Mouse (Mus musculus) common myeloid progenitor, adult 5-6 weeks (primary cell): ENCODE data around the gene Tfeb. TPM values are rescaled to one million over a fixed set of nuclear protein-coding genes. Genes with fewer than 3 reads are reported as not detected.

Experiments
- ATAC-seq: replicated peaks from 2 replicates; pipeline ENCODE4 v1.8.0; 2016; ENCODE audit warnings: low read depth, mild to moderate bottlenecking, moderate TSS enrichment, inconsistent platforms; ENCODE audit not compliant: poor library complexity, severe bottlenecking
- total RNA-seq: library from RNA; stranded (forward); fragments of 200-1000, 187-1606 nt; gene quantifications from 2 replicates; pipeline ENCODE4 v1.2.3, GENCODE M21; 2017

The Tfeb gene
- total RNA-seq, 1 experiment from 2014 or later, result 5.8 TPM

DNA sequence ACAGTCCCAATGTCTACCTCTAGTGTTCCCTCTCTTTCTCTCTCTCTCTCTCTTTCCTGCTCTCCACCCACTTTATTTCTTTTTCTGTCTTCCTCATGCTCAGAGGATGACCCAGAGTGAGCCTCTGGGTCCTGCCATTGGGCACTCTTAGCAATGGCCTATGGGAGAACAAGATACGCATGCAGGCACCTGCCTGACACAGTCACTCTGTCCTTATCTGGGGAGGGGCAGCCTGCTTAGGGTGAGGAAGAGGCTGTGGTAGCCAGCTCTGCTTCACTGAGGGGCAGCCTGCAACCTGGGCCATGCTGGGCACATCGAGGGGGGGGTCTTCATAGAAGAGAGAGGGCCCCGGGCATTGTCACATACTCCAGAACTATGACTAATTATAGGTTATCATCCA lies 12.8 kb downstream of the Tfeb start:
- no peak for ATAC-seq

GRCm38 (mm10) chr17:47750101-47750500 lies 13.3 kb downstream of the Tfeb start:
- no peak for ATAC-seq

- ATAC-seq, result no peak
These were observed 15.0 kb downstream of the Tfeb start for GRCm38 (mm10) chr17:47751811-47752210.

GRCm38 (mm10) chr17:47753130-47753775 lies 16.4 kb downstream of the Tfeb start:
- no peak for ATAC-seq

GRCm38 (mm10) chr17:47754246-47754645 lies 17.4 kb downstream of the Tfeb start:
- ATAC-seq, result peak; percentile 96

GRCm38 (mm10) chr17:47756366-47756765 lies 19.5 kb downstream of the Tfeb start:
- ATAC-seq, result no peak

- no peak for ATAC-seq
These were observed 20.3 kb downstream of the Tfeb start for GRCm38 (mm10) chr17:47757056-47757610.

DNA sequence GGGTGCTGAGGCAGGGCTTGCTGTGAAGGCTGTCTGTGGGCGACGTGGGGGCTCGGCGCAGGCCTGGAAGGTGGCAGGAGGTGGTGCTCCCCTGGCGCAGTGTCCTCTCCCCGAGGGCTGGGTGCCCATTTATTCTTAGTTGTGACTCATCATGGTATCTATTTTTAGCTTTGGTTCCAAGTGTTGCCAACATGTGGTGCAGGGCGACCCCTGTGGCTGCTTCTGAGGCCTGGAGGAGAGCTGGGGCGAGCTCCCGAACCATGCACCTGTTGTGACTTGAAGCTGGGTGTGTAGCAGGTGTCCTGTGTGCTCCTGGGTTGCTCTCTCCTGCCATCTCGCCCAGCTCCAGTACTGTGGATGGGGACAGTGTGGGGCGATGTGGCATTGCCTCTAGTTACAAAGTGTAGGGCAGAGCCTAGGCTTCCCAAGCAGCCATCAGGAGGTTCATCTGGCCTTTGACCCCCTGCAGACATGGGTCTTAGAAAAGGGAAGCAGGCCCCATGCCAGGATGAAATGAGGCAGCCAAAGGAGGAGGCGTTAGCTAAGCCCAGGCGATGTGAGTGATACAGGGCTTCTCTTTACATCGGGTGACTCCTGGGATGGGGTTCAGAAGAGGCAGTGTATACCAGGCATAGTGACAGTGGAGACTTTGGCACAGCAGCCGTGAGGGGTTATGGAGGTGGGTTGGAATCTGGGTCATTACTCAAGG lies 23.0 kb downstream of the Tfeb start:
- peak; percentile 81 for ATAC-seq

GRCm38 (mm10) chr17:47762028-47762427 lies 25.2 kb downstream of the Tfeb start:
- ATAC-seq, result no peak

DNA sequence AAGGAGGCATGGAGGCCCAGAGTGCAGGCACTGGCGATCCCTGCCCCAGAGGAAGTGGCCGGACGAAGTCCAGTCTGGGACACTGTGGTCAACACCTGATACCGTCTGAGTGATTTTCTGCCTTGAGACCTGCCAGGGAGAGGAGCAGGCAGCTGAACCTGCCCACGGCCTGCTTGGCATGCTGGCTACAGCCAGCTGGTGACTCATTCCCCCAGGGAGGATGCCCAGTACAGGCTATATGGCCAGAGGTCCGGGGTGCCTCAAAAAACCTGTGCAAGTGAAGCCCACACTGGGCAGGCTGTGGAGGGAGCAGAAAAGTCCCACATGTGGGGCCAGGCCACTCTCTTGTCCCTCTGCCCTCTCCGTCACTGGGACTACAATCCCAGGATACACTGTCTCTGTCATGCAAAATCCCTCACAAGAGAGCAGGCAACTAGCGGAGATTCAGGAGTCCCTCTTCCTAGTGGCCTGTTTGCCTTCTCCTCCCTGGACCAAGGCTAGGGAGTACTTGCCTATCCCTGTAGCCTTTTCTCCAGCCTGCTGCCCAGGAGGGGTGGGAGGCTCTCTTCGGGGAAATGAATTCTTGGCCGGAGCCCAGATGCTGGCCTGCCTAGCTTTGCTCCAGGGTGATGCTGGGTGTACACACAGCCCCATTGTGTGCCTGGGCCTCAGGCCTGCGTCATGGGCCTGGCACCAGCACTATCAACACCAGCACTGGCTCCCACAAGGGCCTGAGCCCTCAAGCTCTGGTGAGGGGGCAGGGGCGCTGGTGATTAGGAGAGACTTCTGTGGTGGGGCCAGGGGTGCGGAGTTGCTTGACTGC lies 25.9 kb downstream of the Tfeb start:
- no peak for ATAC-seq

DNA sequence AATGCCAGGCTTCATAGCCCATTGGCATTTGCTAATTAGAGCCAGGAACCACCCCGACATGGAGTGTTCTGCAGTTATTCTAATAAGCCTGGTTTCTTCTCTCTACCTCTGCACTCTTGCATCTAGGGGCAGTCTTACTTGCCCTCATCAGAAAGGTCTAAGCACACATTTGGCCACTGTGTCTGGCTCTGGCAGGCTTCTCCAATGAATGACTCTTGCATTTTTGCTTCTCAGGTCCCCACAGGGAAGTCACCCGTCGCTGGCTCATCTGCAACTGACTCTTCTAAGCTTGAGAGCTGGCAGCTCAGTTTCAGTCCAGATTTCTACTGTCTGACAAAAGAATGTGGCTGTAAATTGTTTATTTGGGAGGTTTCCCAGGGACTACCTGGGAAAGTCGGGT lies 29.2 kb downstream of the Tfeb start:
- no peak for ATAC-seq

DNA sequence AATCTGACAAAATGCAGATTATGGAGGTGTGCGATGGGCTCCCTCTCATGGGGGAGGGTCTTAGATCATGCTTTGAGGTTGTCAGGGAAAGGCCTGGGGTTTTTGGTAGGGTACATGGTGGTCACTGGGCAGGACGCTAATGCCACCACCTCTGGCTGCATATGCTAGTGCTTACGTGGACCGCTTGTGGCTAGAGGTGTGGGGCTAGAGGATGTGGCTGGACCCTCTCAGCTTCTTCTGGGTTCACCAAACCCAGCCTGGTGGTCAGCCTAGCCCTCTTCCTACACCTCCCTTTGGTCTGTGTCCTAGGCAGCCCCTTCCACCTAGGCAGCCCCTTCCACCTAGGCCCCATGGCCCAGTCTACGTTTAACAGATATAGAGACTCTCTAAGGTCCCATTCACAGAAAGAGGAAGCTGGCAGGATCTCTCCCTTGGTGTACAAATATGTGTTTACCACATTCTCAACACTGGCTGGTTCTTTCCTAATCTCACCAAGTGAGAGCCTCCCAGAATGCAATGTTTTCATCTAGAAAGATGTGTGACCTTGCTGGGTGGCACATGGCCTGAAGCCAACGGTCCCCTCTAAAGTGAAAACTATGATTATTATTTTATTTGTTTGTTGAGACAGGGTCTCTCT lies 29.7 kb downstream of the Tfeb start:
- peak; percentile 53 for ATAC-seq

DNA sequence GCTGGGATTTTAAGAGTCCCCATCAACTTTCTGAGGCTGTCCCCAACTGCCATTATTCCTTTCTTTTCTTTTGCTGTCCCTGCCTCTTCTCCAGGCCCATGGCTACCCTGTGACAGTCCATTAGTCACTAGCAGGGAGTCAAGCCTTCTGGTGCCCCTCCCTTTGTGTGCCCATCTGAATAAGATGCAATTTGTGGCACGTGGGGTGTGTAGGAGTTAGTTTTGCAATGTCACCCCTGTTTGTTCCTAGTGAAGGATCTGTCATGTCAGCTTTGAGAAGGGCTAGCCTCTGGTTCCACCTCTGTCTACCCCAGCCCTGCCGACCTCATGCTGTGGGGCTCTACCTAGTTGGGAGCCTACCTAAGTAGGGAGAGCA lies 30.2 kb downstream of the Tfeb start:
- ATAC-seq, result no peak

DNA sequence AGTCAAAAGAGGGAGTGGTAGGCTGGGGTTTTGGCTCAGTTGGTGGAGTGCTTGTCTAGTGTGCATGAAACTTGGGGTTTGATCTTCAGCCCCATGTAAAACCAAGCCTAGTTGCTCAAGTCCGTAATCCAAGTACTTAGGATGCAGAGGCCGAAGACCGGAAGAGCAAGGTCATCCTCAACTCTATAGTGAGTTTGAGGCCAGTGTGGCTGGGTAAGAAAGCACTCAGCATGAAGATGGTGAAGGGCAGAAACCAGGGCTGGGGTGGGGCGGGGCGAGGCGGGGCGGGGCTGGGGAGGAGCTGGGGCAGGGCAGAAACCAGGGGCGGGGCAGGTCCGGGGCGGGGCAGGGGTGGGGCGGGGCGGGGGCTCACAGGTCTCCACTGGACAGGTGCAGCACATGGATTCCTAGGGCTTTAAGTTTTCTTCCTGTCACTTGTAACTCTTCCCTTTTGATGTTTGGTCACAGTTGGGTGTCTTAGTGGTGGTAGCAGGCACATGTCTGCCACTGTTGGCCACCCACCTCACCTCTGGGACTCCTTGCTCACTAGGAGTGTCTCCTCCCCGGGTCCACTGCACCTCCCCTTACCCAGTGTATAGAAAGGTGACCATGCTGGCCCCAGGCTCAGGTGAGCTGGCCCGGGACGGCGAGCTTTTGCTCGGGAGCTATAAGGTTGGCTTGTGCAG lies 30.8 kb downstream of the Tfeb start:
- no peak for ATAC-seq

GRCm38 (mm10) chr17:47768707-47769276 lies 32.0 kb downstream of the Tfeb start:
- peak; percentile 78 for ATAC-seq

GRCm38 (mm10) chr17:47769389-47770299 lies 32.8 kb downstream of the Tfeb start:
- ATAC-seq, result no peak

DNA sequence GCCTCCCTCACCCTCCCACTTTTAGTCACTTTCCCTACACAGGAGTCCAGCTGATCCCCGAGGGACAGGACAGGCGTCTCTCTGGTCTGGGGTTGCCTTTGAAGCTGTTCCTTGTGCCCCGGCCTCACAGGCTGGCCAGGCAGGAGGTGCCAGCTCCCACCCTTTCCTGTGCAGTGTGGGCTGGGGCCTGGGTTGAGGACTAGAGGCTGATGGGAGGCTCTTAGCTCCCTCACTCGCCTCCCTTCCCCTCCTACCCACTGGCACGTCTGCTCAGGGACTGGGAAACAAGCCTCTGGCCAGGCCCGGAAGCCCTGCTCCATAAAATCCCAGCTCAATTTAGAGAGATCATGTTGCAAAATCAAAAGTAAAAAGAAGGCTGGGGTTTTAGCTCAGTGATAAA lies 36.8 kb downstream of the Tfeb start:
- ATAC-seq, result no peak

DNA sequence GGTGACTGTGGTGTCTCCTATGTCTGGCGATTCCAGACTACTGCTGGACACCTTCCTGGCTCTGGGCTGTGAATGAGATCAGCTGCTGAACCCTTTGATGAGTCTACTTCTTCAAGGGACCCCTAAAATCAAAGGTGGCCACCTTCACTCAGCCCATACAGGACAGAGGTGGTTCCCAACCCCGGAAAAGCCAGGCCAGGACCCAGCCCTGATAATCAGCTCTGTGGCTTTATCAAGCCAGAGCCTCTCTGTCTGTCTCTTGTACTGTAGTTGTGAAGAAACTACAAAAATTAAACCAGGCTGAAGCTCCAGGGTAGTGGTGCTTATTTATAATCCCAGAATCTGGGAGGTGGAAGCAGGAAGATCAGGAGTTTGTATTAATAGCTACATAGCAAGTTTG lies 40.3 kb downstream of the Tfeb start:
- no peak for ATAC-seq
